ENCODE assay signal across 10 mouse cellular contexts in the genomic region with DNA sequence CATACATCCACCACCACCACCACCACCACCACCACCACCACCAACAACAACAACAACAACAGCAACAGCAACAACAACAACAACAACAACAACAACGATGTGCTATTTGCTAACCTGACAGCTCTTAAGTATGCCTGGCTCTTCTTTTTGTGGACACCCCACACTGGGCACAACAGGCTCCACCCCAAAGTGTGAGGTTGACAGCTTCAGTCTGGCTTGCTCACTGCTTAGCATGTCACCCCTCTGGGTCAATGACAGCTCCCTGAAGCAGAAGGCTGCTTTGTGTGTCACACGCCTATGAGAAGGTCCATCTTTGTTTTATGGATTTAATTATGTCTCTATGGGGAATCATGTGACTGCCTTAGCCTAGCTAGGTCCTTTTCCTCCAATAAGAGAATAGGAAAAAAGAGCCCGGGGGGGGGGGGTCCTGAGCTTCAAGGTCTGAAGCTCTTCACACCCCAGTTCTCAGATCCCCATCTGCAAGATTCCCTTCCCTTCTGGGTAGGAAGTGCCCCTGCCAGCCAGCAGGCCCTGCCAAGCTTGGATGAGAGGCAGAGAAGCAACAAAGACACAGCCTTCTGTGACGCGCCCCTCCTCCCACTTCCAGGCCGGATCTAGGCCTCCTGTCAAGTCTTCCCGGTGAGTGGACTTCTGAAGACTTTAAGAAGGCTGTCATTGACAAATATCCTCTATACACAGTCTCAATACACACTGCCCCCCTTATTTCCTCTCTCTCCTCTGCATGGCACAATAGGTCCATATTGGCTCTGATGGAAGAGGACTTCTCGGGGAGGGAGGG. TPM values are rescaled to one million over a fixed set of nuclear protein-coding genes. Genes with fewer than 3 reads are reported as not detected.
A peak's percentile ranks its signal among the peaks of the same experiment; 100 is the strongest.
DNase-seq lines count a peak whose midpoint lies in the region; ATAC-seq and TF ChIP-seq lines count a peak whose summit lies in the region.
"Had no signal": no experiment of that assay in that cellular context is flagged by ENCODE, and none has a peak within 500 bp of the region (broad histone marks: within the 10 kb centered on the region; RNA-seq: fewer than 3 reads in every experiment).

No protein-coding gene starts in this region.

- TF ChIP-seq CTCF in lung, embryonic 14.5 days (IDR thresholded peaks at IDR 0.05; ENCODE audit: low read depth) = no peak

- no peak overlapping the region for H3K4me2 ChIP-seq in lung, embryonic 14.5 days
- no peak overlapping the region for H3K4me2 ChIP-seq in forebrain, embryonic 15.5 days (replicated peaks)
- H3K4me2 ChIP-seq in midbrain, embryonic 15.5 days = no peak overlapping the region

- peaks cover 2% of the 10 kb centered on the region; the same call in 1 of the 2 replicates for H3K4me1 ChIP-seq in lung, embryonic 14.5 days (ENCODE audit: insufficient read depth)
- H3K4me1 ChIP-seq in forebrain, embryonic 15.5 days = peaks cover 23% of the 10 kb centered on the region
- H3K4me1 ChIP-seq in midbrain, embryonic 15.5 days = peaks cover 10% of the 10 kb centered on the region; the same call in 1 of the 2 replicates

- no peak overlapping the region for H3K4me3 ChIP-seq in lung, embryonic 14.5 days (ENCODE audit: low read depth, low read length)
- H3K4me3 ChIP-seq in forebrain, embryonic 15.5 days = no peak overlapping the region
- H3K4me3 ChIP-seq in midbrain, embryonic 15.5 days = no peak overlapping the region

- H3K27me3 ChIP-seq in lung, embryonic 14.5 days (ENCODE audit: insufficient read depth, low read length) = no peaks in the 10 kb centered on the region
- H3K27me3 ChIP-seq in forebrain, embryonic 15.5 days = no peaks in the 10 kb centered on the region
- H3K27me3 ChIP-seq in midbrain, embryonic 15.5 days (replicated peaks) = no peaks in the 10 kb centered on the region

- no peaks in the 10 kb centered on the region for H3K36me3 ChIP-seq in lung, embryonic 14.5 days (ENCODE audit: insufficient read depth)
- no peaks in the 10 kb centered on the region for H3K36me3 ChIP-seq in forebrain, embryonic 15.5 days
- no peaks in the 10 kb centered on the region for H3K36me3 ChIP-seq in midbrain, embryonic 15.5 days (replicated peaks)

- H3K27ac ChIP-seq in lung, embryonic 14.5 days (ENCODE audit: low read depth) = no peak overlapping the region
- H3K27ac ChIP-seq in forebrain, embryonic 15.5 days (replicated peaks) = peak overlapping the region; percentile 71
- H3K27ac ChIP-seq in midbrain, embryonic 15.5 days = 0 out of 2 replicates have a peak overlapping the region, but pooled peaks have one; percentile 35

- 42% methylated on average over 8 of the region's 8 CpGs for WGBS in lung, embryonic 14.5 days
- WGBS in forebrain, embryonic 15.5 days = 43% methylated on average over 8 of the region's 8 CpGs
- 35% methylated on average over 8 of the region's 8 CpGs for WGBS in midbrain, embryonic 15.5 days

- DNase-seq in cerebellum, adult 11 months = peak; percentile 41
- peak; percentile 55 for DNase-seq in lung, embryonic 14.5 days
- DNase-seq in lung, postnatal 25 days (ENCODE audit: low spot score) = no peak
- DNase-seq in adrenal gland, adult 8-10 months = no peak
- no peak for DNase-seq in adrenal gland, postnatal 25 days
- DNase-seq: liver, postnatal 0 days had no signal

- ATAC-seq in cerebellum, adult (ENCODE audit: insufficient number of reproducible peaks, low FRiP score, low TSS enrichment) = no peak
- no peak for ATAC-seq in lung, embryonic 14.5 days (ENCODE audit: insufficient read depth)
- ATAC-seq in forebrain, embryonic 15.5 days (replicated peaks) = peak; percentile 75
- ATAC-seq in midbrain, embryonic 15.5 days (replicated peaks) = peak; percentile 46; the same call in 1 of the 2 replicates
- ATAC-seq: liver, postnatal 0 days had no signal

- no peak overlapping the region for H3K9ac ChIP-seq in lung, embryonic 14.5 days
- no peak overlapping the region for H3K9ac ChIP-seq in forebrain, embryonic 15.5 days (replicated peaks)
- H3K9ac ChIP-seq in midbrain, embryonic 15.5 days = no peak overlapping the region
- H3K9ac ChIP-seq: liver, postnatal 0 days had no signal

- no peaks in the 10 kb centered on the region for H3K9me3 ChIP-seq in lung, embryonic 14.5 days (ENCODE audit: low read depth, low read length)
- H3K9me3 ChIP-seq in forebrain, embryonic 15.5 days = no peaks in the 10 kb centered on the region
- H3K9me3 ChIP-seq in midbrain, embryonic 15.5 days = no peaks in the 10 kb centered on the region

RNA-seq across cellular contexts. Expression of a gene that starts 17.9 kb away (rescaled TPM):
- polyA plus RNA-seq in lung, embryonic 14.5 days (2014; fragmentation: Nextera tagmentation; extraction: Ambion mirVana) = 8.1 and 8.5 TPM in 2 replicates
- polyA plus RNA-seq in forebrain, embryonic 15.5 days (2015; fragmentation: Nextera tagmentation; extraction: Ambion mirVana) = 8.3 and 8.6 TPM in 2 replicates
- 8.9 and 10.0 TPM in 2 replicates for polyA plus RNA-seq in midbrain, embryonic 15.5 days (2015; fragmentation: Nextera tagmentation; extraction: Ambion mirVana)
- total RNA-seq in adrenal gland, adult 8-10 months (2022) = 10 to 100 TPM in 2 of 4 experiments, 1 to 10 TPM in 2; 7.8 to 10.2 (median 9.1) TPM
- total RNA-seq in adrenal gland, postnatal 25 days (2021) = 4.8 and 6.0 TPM in 2 replicates
- total RNA-seq: neutrophil, adult 5-6 weeks had no signal

RNA-seq across cellular contexts. Expression of a gene that starts 37.3 kb away (rescaled TPM):
- polyA plus RNA-seq in lung, embryonic 14.5 days (2014; fragmentation: Nextera tagmentation; extraction: Ambion mirVana) = 1.6 and 1.8 TPM in 2 replicates
- not detected in 2 replicates for polyA plus RNA-seq in forebrain, embryonic 15.5 days (2015; fragmentation: Nextera tagmentation; extraction: Ambion mirVana)
- 0.06 and 0.14 TPM in 2 replicates for polyA plus RNA-seq in midbrain, embryonic 15.5 days (2015; fragmentation: Nextera tagmentation; extraction: Ambion mirVana)
- total RNA-seq in adrenal gland, adult 8-10 months (2022) = 1 to 10 TPM in 2 of 4 experiments, under 1 TPM in 2; 0.80 to 1.8 (median 1.3) TPM
- 0.18 TPM in 1 of 2 replicates, not detected in the other for total RNA-seq in adrenal gland, postnatal 25 days (2021)
- total RNA-seq: neutrophil, adult 5-6 weeks had no signal
- polyA plus RNA-seq: liver, postnatal 0 days had no signal

RNA-seq across cellular contexts. Expression of a gene that starts 59.6 kb away (rescaled TPM):
- polyA plus RNA-seq in lung, embryonic 14.5 days (2014; fragmentation: Nextera tagmentation; extraction: Ambion mirVana) = 18.7 and 25.0 TPM in 2 replicates
- 29.9 and 33.1 TPM in 2 replicates for polyA plus RNA-seq in forebrain, embryonic 15.5 days (2015; fragmentation: Nextera tagmentation; extraction: Ambion mirVana)
- 31.8 and 35.8 TPM in 2 replicates for polyA plus RNA-seq in midbrain, embryonic 15.5 days (2015; fragmentation: Nextera tagmentation; extraction: Ambion mirVana)
- total RNA-seq in adrenal gland, adult 8-10 months (2022) = 10 to 100 TPM; 50.4 to 65.8 (median 54.9) TPM
- 42.0 and 46.8 TPM in 2 replicates for total RNA-seq in adrenal gland, postnatal 25 days (2021)

Comparison
In these comparisons a context has a peak if more than half of its experiments do, and no peak if none do; other contexts are left out.
1. DNase-seq: peak in cerebellum, adult 11 months (single experiment) and lung, embryonic 14.5 days (single experiment); none in lung, postnatal 25 days (single experiment), adrenal gland, adult 8-10 months (single experiment) and adrenal gland, postnatal 25 days (single experiment).
2. ATAC-seq: peak in forebrain, embryonic 15.5 days (single experiment) and midbrain, embryonic 15.5 days (single experiment); none in cerebellum, adult (single experiment) and lung, embryonic 14.5 days (single experiment).